Mouse (Mus musculus) lung, postnatal 0 days (tissue): ENCODE measurements at regions not wholly inside any gene's neighbourhood (a gene's known extent, or its start where the extent isn't known, plus 50 kb on each side); places are given as distances from the start of the nearest gene placed in this dataset.

Experiments used
- CTCF ChIP-seq: IDR thresholded peaks from 2 replicates; pipeline ENCODE4 v1.5.1; 2016; ENCODE audit warnings: antibody characterized with exemption, mild to moderate bottlenecking
- EP300 ChIP-seq: IDR thresholded peaks from 2 replicates; pipeline ENCODE4 v1.6.1; 2016; ENCODE audit warnings: antibody characterized with exemption, mild to moderate bottlenecking, control low read depth

GRCm38 (mm10) chr17:15241491-15241890 lies 135.2 kb downstream of the Dll1 start:
- TF ChIP-seq EP300: no peak
- no peak for TF ChIP-seq CTCF
